Mouse (Mus musculus) bone marrow, adult 2 months (tissue): ENCODE results near the gene 2810006K23Rik.

Experiments
- CTCF ChIP-seq: fragments of 200-500 bp; IDR thresholded peaks from 2 replicates; pipeline ENCODE4 v1.5.1; 2011; ENCODE audit warnings: low read length, control low read depth; ENCODE audit not compliant: control insufficient read depth, insufficient read depth
- POLR2A ChIP-seq: fragments of 200-500 bp; IDR thresholded peaks from 2 replicates; pipeline ENCODE4 v1.6.1; 2011; ENCODE audit warnings: low read depth, mild to moderate bottlenecking, control low read depth, low read length, borderline replicate concordance; ENCODE audit not compliant: control insufficient read depth

- TF ChIP-seq POLR2A (no peak), CTCF (no peak)
Measured at GRCm38 (mm10) chr5:124365754-124366153, 37.9 kb downstream of the 2810006K23Rik start.
